Mouse (Mus musculus): Measurements from ENCODE around the gene Ppp2r1b.

GRCm38 (mm10) chr9:50858681-50859080, 13.6 kb downstream of the Ppp2r1b start:
- TF ChIP-seq POLR2A (IDR thresholded peaks at IDR 0.05; ENCODE audit: low read depth, low read length) (no peak), ZNF384 (IDR thresholded peaks at IDR 0.05; ENCODE audit: low read depth, low read length) (no peak), MEF2A (IDR thresholded peaks at IDR 0.05; ENCODE audit: borderline replicate concordance, low read depth, low read length) (no peak), CTCF (conservative IDR thresholded peaks at IDR 0.05 in 1 of 2, IDR thresholded peaks at IDR 0.05 in 1 of 2; ENCODE audit: low read depth in 2 of 2, low read length in 2 of 2) (no peak), TCF12 (IDR thresholded peaks at IDR 0.05; ENCODE audit: low read depth, low read length) (no peak), E2F4 (IDR thresholded peaks at IDR 0.05; ENCODE audit: insufficient replicate concordance, low read depth, low read length) (no peak)
